Mouse (Mus musculus) brain, embryonic 14.5 days (tissue): ENCODE results near the gene Dleu7.

ENCODE experiments used
- CTCF ChIP-seq: fragments of 200-500 bp; IDR thresholded peaks from 2 replicates; pipeline ENCODE4 v1.5.1; 2012; ENCODE audit warnings: inconsistent platforms, mild to moderate bottlenecking, moderate library complexity, borderline replicate concordance; ENCODE audit not compliant: insufficient read depth, insufficient read length; ENCODE audit errors: extremely low read depth
- POLR2A ChIP-seq: fragments of 200-500 bp; IDR thresholded peaks from 2 replicates; pipeline ENCODE4 v1.6.1; 2012; ENCODE audit warnings: mild to moderate bottlenecking, inconsistent platforms, borderline replicate concordance; ENCODE audit not compliant: poor library complexity, insufficient read depth, insufficient read length, severe bottlenecking; ENCODE audit errors: extremely low read depth

DNA sequence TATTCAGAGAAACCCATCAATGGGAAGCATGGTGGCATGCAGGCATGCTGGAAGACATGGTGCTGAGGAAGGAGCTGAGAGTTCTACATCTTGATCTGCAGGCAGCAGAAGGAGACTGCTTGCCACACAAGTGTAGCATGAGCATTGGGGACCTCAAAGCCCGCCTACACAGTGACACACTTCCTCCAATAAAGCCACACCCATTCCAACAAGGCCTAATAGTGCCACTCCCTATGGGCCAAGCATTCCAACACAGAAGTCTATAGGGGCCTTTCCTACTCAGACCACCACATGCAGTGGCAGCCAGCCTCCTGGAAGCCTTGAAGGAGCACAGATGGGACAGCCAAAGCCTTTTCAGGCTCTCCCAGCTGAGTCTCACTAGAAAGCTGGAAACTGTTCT, 46.3 kb upstream of the Dleu7 start:
- TF ChIP-seq CTCF (no peak), POLR2A (no peak)
